Mouse (Mus musculus) layer of hippocampus, postnatal 36 days (tissue): ENCODE measurements around the gene Notch2. TPM values are rescaled to one million over a fixed set of nuclear protein-coding genes. Genes with fewer than 3 reads are reported as not detected.

Experiments
- DNase-seq, 2 experiments: peaks; one replicate each; pipeline ENCODE4 v3.0.0; 2022
- total RNA-seq, 2 experiments: library from RNA; stranded (reverse); gene quantifications; 2 replicates each; pipeline ENCODE4 v1.2.3; 2021

Notch2 gene
- 10 to 100 TPM; 23.2 to 24.6 TPM for total RNA-seq

- DNase-seq = peak; percentile 92
Measured at GRCm38 (mm10) chr3:98013401-98014281, at the start of gene Notch2. TSS of gene Notch2 (plus strand) at chr3:98013527.

GRCm38 (mm10) chr3:97964878-97965353 lies 48.4 kb upstream of the Notch2 start:
- no peak for DNase-seq

GRCm38 (mm10) chr3:97967627-97968026 lies 45.7 kb upstream of the Notch2 start:
- no peak for DNase-seq

GRCm38 (mm10) chr3:97968191-97968590 lies 45.1 kb upstream of the Notch2 start:
- DNase-seq = no peak

- no peak for DNase-seq
Measured at GRCm38 (mm10) chr3:97969019-97969418, 44.3 kb upstream of the Notch2 start.

- no peak for DNase-seq
Measured at GRCm38 (mm10) chr3:97971117-97971516, 42.2 kb upstream of the Notch2 start.

- no peak for DNase-seq
Measured at GRCm38 (mm10) chr3:97972200-97972599, 41.1 kb upstream of the Notch2 start.

- no peak for DNase-seq
Measured at GRCm38 (mm10) chr3:97972707-97973106, 40.6 kb upstream of the Notch2 start.

- no peak for DNase-seq
Measured at GRCm38 (mm10) chr3:97973306-97973705, 40.0 kb upstream of the Notch2 start.

- DNase-seq = no peak
Measured at GRCm38 (mm10) chr3:97974197-97974770, 39.0 kb upstream of the Notch2 start.

- no peak for DNase-seq
Measured at GRCm38 (mm10) chr3:97976706-97977105, 36.6 kb upstream of the Notch2 start.

- DNase-seq = no peak
Measured at GRCm38 (mm10) chr3:97978710-97979109, 34.6 kb upstream of the Notch2 start.

GRCm38 (mm10) chr3:97980683-97981327 lies 32.5 kb upstream of the Notch2 start:
- DNase-seq = no peak

GRCm38 (mm10) chr3:97981376-97981906 lies 31.9 kb upstream of the Notch2 start:
- DNase-seq = no peak

GRCm38 (mm10) chr3:97984870-97985506 lies 28.3 kb upstream of the Notch2 start:
- DNase-seq = no peak

GRCm38 (mm10) chr3:97985691-97986090 lies 27.6 kb upstream of the Notch2 start:
- DNase-seq = no peak

- no peak for DNase-seq
Measured at GRCm38 (mm10) chr3:97987153-97987552, 26.2 kb upstream of the Notch2 start.

GRCm38 (mm10) chr3:97988756-97989155 lies 24.6 kb upstream of the Notch2 start:
- no peak for DNase-seq

GRCm38 (mm10) chr3:97990576-97990975 lies 22.8 kb upstream of the Notch2 start:
- no peak for DNase-seq

GRCm38 (mm10) chr3:97992289-97992688 lies 21.0 kb upstream of the Notch2 start:
- DNase-seq = no peak

GRCm38 (mm10) chr3:97993196-97993595 lies 20.1 kb upstream of the Notch2 start:
- DNase-seq = no peak

- DNase-seq = no peak
Measured at GRCm38 (mm10) chr3:97993920-97994545, 19.3 kb upstream of the Notch2 start.
